Mouse (Mus musculus) spleen, postnatal 4 days (tissue): ENCODE results near the gene Cbx4.

Experiments
- DNase-seq, 2 experiments: peaks; one replicate each; pipeline ENCODE4 v3.0.0; 2022; ENCODE audit warnings: low spot score in 2 of 2

Cbx4 gene

GRCm38 (mm10) chr11:119041750-119042465 lies 44.1 kb downstream of the Cbx4 start:
- no peak for DNase-seq

DNA sequence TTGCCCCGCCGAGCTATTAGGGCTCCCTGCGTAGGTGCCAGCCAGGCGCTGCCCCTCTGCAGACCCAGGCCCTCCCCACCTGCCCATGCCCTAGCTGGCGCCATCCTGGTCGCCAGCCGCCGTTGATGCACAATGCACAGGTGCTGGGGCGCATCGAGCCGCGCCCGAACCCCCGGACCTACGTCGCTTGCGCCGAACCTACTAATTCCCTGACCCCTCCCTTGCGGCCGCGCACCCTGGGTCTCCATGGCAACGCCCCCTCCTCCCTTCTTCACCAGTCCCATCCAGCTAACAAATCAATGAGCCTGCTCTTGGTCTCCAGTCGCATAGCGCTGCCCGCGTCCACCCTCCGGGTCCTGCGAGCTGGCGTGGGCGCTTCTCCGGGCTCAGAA lies 44.7 kb downstream of the Cbx4 start:
- no peak for DNase-seq

GRCm38 (mm10) chr11:119040600-119041324 lies 45.3 kb downstream of the Cbx4 start, which contains the start of gene Cbx8:
Gene Cbx8, minus strand, starts transcription at chr11:119040969.
- DNase-seq, result peak; percentile 94 to 95

DNA sequence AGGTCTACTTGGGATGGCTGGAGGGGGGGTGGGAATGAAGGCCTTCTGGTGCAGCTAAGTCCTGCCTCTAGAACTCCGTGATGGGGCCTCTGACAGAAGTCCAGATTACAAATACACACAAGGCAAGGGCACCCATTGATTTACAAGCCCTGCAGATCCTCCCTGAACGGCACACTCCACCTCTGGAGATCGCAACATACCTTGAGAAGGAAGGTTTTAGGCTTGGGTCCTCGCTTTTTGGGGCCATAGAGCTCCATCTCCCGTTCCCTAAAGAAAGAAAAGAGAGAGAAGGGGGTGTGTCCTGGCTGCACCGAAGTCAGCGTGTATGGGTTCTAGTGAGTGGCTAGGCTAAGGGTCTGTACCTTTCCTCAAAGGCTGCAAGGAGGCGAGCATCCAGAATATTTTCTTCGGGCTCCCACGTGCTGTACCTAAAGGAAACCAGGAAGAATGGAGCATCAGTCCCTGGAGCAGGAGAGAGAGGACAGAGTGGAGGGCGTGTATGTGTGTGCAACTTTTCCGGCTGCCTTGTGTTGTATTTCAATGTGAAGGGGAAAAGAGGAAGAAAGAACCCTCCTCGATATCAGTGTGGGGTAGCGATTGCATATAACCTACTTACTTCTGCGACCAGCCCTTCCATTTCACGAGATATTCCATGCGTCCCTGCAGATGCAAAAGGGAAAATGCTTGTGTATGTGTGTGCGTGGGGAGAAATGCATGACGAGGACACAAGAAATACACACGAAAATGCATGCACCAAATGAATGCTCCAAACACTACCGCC lies 46.1 kb downstream of the Cbx4 start:
- peak in 1 of 2 experiments; percentile 59 for DNase-seq

DNA sequence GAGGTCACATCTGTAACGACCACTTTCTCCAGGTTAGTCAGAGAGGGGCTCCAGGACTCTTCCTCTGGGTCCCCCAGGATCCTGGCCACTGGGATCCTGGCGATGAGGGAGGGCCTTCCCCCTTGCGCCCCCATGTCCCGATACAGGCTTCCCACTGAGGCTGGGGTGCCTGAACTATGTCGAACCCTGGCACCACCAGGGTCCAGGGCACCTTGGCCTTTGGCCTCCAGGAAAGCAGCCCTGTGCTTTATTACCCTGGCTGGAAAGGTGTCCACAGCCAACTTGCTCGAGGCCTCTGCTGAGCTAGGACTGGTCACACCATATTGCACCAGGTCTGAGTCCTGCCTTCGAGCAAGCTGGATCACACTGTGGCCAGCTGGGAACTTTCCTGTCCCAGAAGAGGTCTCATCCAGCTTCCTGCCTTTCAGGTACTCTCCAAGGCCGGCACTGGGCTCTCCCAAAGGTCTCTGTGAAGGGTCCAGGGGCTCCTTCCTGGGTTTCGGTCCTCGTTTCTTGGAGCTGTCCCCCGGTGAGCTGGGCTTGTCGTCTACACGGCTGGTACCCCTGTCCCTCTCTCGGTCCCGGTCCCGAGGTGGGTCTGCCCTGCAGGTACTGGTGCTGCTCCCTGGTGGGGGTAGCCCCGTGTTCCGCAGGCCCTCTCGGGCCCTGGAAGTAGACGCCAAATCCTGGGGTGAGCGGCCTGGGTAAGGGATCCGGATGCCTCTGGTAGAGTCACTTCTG lies 47.1 kb downstream of the Cbx4 start:
- peak in 1 of 2 experiments; percentile 69 for DNase-seq

GRCm38 (mm10) chr11:119037780-119038401 lies 48.1 kb downstream of the Cbx4 start:
- DNase-seq, result no peak

GRCm38 (mm10) chr11:119036934-119037779 lies 48.9 kb downstream of the Cbx4 start:
- no peak for DNase-seq

DNA sequence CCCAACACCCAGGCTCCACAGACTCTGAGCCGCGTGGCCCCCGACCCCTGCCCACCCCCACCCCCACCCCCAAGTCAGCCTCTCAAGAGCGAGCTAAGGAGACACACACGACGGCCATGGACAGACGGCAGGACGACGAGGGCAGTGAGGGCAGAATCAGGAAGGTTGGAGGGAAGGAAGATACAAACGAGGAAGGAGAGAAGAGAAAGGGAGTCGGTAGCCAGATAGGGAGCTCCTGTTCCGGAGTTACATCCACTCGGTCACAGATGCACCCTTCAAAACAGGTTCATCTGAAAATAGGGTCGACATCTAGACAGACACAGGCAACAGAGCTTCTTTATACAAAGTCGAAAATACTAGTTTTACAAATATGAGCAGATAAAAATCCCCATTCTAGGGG lies 49.6 kb downstream of the Cbx4 start:
- DNase-seq, result no peak

- DNase-seq, result no peak
Measured at GRCm38 (mm10) chr11:119035686-119036165, 50.3 kb downstream of the Cbx4 start.

DNA sequence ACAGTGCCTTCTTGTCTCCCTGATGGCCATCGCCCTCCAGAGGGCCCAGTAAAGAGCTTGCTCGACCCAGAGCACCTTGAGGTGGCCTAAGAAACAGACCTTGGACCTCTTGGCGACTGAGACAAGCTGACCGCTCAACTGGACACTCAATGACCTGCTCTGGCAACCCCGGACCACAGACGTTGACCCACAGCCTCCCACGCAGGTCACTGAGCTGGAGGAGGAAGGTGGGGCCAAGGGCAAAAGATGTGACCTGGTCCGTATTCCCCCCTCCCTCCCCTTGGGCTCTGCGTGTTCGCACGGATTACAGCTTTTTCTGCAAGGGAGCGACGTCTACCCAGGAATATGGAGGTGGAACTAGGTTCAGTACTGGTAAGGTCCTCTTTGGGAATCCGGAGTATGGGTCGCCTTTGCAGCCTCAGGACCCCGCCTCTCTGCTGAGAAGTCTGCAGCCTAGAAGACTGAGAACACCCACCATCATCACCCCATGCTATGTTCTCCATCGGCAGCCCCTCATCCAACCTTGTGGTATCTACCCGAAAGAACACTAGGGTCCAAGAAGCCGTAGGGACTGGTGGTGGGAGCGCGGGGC lies 50.8 kb downstream of the Cbx4 start:
- no peak for DNase-seq

DNA sequence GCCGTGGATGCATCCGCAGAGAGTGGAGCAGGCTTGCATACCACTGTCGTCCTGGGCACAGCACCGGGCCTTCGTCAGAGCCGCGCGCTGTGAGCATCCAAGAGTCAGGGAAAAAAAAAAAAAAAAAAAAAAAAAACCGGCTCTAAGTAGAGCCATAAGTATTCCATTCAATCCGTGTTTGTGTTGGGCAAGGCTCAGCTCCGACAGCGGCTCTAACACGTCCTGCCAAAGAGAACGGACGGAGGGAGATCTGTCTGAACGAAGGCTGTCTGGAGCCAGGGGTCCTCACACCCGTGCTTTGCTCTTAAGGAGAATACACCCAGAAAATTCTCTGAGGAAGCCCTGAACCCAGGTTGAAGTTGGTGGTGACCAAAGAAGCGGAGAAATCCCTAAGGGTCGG lies 51.4 kb downstream of the Cbx4 start:
- DNase-seq, result no peak

DNA sequence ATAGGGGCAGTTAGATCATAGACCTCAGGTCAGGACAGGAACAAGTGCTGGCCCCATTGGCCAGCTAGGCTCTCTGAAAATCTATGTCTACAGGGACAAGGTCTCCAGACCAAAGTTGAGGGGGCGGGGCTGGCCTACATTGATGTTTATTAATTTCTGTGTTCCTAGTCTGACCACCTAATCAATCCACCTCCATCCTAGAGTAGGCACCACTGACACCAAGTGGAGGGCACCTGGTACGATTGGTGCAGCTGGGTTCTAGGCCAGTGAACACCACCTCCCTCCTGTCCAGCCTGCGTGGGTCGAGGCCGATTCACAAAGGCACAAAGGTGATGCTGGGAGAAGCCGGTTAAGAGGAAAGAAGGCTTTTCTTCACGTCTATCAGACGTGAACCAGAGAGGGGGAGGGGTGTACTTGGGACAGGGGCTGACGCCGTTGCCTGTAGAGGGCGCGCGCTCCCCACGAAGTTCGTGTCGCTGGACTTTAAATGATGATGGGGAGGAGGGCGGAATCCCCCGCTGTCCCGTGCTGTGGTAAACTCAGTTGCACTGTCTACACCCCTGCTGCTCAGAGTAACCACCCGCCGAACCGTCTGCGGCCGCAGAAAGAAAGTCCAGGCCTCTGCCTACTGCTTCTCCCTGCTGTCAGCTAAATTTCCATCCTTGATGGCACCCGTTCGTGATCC lies 52.0 kb downstream of the Cbx4 start:
- peak; percentile 76 to 90 for DNase-seq
